Mouse (Mus musculus) intestine, postnatal 0 days (tissue): ENCODE data around the gene Odf3l1. TPM values are rescaled to one million over a fixed set of nuclear protein-coding genes. Genes with fewer than 3 reads are reported as not detected.

Experiments
- ATAC-seq: fragments of 200-750 bp; cut with Nextera tagmentation; 2 replicates; pipeline ENCODE4 v1.8.0; 2017; ENCODE audit warnings: mild to moderate bottlenecking, moderate TSS enrichment, moderate library complexity
- H3K27ac ChIP-seq: fragments of 300-500 bp; sonication (generic); 2 replicates; pipeline ENCODE4 v1.5.1; 2014; ENCODE audit warnings: mild to moderate bottlenecking, low read depth, low read length, moderate library complexity
- H3K27me3 ChIP-seq: fragments of 300-500 bp; sonication (generic); replicated peaks from 2 replicates; pipeline ENCODE4 v1.6.1; 2014; ENCODE audit warnings: low read length, mixed read lengths; ENCODE audit not compliant: control insufficient read depth, insufficient read depth
- H3K36me3 ChIP-seq: fragments of 300-500 bp; sonication (generic); 2 replicates; pipeline ENCODE4 v1.6.1; 2014; ENCODE audit warnings: mild to moderate bottlenecking, moderate library complexity; ENCODE audit not compliant: control insufficient read depth, insufficient read depth
- H3K4me1 ChIP-seq: fragments of 300-500 bp; sonication (generic); replicated peaks from 2 replicates; pipeline ENCODE4 v1.6.1; 2014; ENCODE audit warnings: antibody characterized with exemption, low read length, mixed read lengths; ENCODE audit not compliant: control insufficient read depth, insufficient read depth
- H3K4me2 ChIP-seq: fragments of 300-500 bp; sonication (generic); replicated peaks from 2 replicates; pipeline ENCODE4 v1.6.1; 2014; ENCODE audit warnings: low read depth, mild to moderate bottlenecking, moderate library complexity
- H3K4me3 ChIP-seq: fragments of 300-500 bp; sonication (generic); 2 replicates; pipeline ENCODE4 v1.5.1; 2014; ENCODE audit warnings: low read depth, low read length
- H3K9ac ChIP-seq: fragments of 300-500 bp; sonication (generic); 2 replicates; pipeline ENCODE4 v1.6.1; 2014; ENCODE audit warnings: mild to moderate bottlenecking, low read depth, low read length
- H3K9me3 ChIP-seq: fragments of 300-500 bp; sonication (generic); 2 replicates; pipeline ENCODE4 v1.6.1; 2016; ENCODE audit warnings: mixed run types; ENCODE audit not compliant: control insufficient read depth
- CTCF ChIP-seq: sonication (generic); IDR thresholded peaks from 2 replicates; pipeline ENCODE4 v1.5.1; 2016; ENCODE audit warnings: low read depth, mild to moderate bottlenecking, control low read depth, antibody characterized with exemption, moderate library complexity
- WGBS: fragments of 180-500 bp; shearing (Covaris S2); extraction: QIAGEN DNeasy Blood & Tissue Kit; methylation state at CpG from one replicate; pipeline ENCODE4 v1.1.7; 2014; 5-methylcytosine and 5-hydroxymethylcytosine counted together
- polyA plus RNA-seq: library from polyadenylated mRNA; unstranded; fragments of >200 nt; fragmentation: Nextera tagmentation; extraction: Ambion mirVana; gene quantifications from 2 replicates; pipeline ENCODE4 v1.2.1, GENCODE M21; 2015

Gene Odf3l1
- polyA plus RNA-seq, 1 experiment from 2014 or later, result 0.70 TPM

GRCm38 (mm10) chr9:56869552-56869951 is 5.1 kb upstream of the Odf3l1 start:
- Histone ChIP-seq H3K4me3 (no peak overlapping the region), H3K9ac (no peak overlapping the region), H3K9me3 (no peaks in the 10 kb centered on the region), H3K36me3 (no peaks in the 10 kb centered on the region), H3K27ac (no peak overlapping the region), H3K4me1 (0 out of 2 replicates have a peak, but pooled peaks cover 3% of the 10 kb centered on the region), H3K4me2 (no peak overlapping the region), H3K27me3 (no peaks in the 10 kb centered on the region; the same call in 1 of the 2 replicates)
- no peak for ATAC-seq
- no peak for TF ChIP-seq CTCF
- 75% methylated on average over 13 of the region's 13 CpGs for WGBS

GRCm38 (mm10) chr9:56868292-56868691 is 3.8 kb upstream of the Odf3l1 start:
- no peak overlapping the region; the same call in 1 of the 2 replicates for H3K27ac ChIP-seq
- no peaks in the 10 kb centered on the region for H3K36me3 ChIP-seq
- H3K27me3 ChIP-seq, result no peaks in the 10 kb centered on the region; the same call in 1 of the 2 replicates
- peak overlapping the region; percentile 40 for H3K4me2 ChIP-seq
- no peak for TF ChIP-seq CTCF
- ATAC-seq, result no peak
- H3K4me3 ChIP-seq, result 0 out of 2 replicates have a peak overlapping the region, but pooled peaks have one; percentile 2
- 48% methylated on average over 6 of the region's 6 CpGs for WGBS
- H3K9me3 ChIP-seq, result no peaks in the 10 kb centered on the region
- H3K4me1 ChIP-seq, result 0 out of 2 replicates have a peak, but pooled peaks cover 3% of the 10 kb centered on the region
- no peak overlapping the region for H3K9ac ChIP-seq

GRCm38 (mm10) chr9:56866430-56866829 is 2.0 kb upstream of the Odf3l1 start:
- H3K27ac ChIP-seq, result no peak overlapping the region
- no peak for TF ChIP-seq CTCF

GRCm38 (mm10) chr9:56865673-56866400 is 1.4 kb upstream of the Odf3l1 start:
- no peak for TF ChIP-seq CTCF
- no peaks in the 10 kb centered on the region for H3K27me3 ChIP-seq
- H3K4me3 ChIP-seq, result peak overlapping the region; percentile 46
- no peaks in the 10 kb centered on the region for H3K36me3 ChIP-seq
- peaks cover 5% of the 10 kb centered on the region; the same call in 1 of the 2 replicates for H3K4me1 ChIP-seq
- no peaks in the 10 kb centered on the region for H3K9me3 ChIP-seq
- no peak overlapping the region for H3K27ac ChIP-seq
- 39% methylated on average over 11 of the region's 11 CpGs for WGBS
- H3K9ac ChIP-seq, result peak overlapping the region; percentile 38; the same call in 1 of the 2 replicates
- no peak for ATAC-seq
- H3K4me2 ChIP-seq, result peak overlapping the region; percentile 60

More at GRCm38 (mm10) chr9:56866430-56866829, 2.0 kb upstream of the Odf3l1 start:
- no peaks in the 10 kb centered on the region for H3K27me3 ChIP-seq
- no peaks in the 10 kb centered on the region for H3K9me3 ChIP-seq
- no peak for ATAC-seq
- 0 out of 2 replicates have a peak, but pooled peaks cover 3% of the 10 kb centered on the region for H3K4me1 ChIP-seq
- 68% methylated on average over 5 of the region's 5 CpGs for WGBS
- H3K4me2 ChIP-seq, result peak overlapping the region; percentile 60
- no peak overlapping the region for H3K9ac ChIP-seq
- H3K4me3 ChIP-seq, result peak overlapping the region; percentile 46
- no peaks in the 10 kb centered on the region for H3K36me3 ChIP-seq

GRCm38 (mm10) chr9:56864832-56865231 is 353 bp upstream of the Odf3l1 start, which contains the start of gene Cspg4:
TSS of gene Cspg4 (plus strand) at chr9:56865033.
- peak; percentile 49; the same call in 1 of the 2 replicates for ATAC-seq
- Histone ChIP-seq H3K27me3 (no peaks in the 10 kb centered on the region), H3K36me3 (no peaks in the 10 kb centered on the region), H3K9ac (peak within 1 kb of the TSS; percentile 38), H3K4me3 (peak within 1 kb of the TSS; percentile 46), H3K9me3 (no peaks in the 10 kb centered on the region), H3K4me2 (peak within 1 kb of the TSS; percentile 60), H3K27ac (peak within 1 kb of the TSS; percentile 7; the same call in 1 of the 2 replicates), H3K4me1 (peaks cover 8% of the 10 kb centered on the region; the same call in 1 of the 2 replicates)
- TF ChIP-seq CTCF, result no peak
- WGBS, result 2% methylated on average over 24 of the region's 24 CpGs

GRCm38 (mm10) chr9:56862863-56863262 is 1.6 kb downstream of the Odf3l1 start:
- Histone ChIP-seq H3K4me1 (peaks cover 5% of the 10 kb centered on the region; the same call in 1 of the 2 replicates), H3K4me2 (no peak overlapping the region)
- 24% methylated on average over 2 of the region's 2 CpGs for WGBS

More at GRCm38 (mm10) chr9:56862863-56863262, 1.6 kb downstream of the Odf3l1 start:
- no peak overlapping the region for H3K27ac ChIP-seq
- H3K9me3 ChIP-seq, result no peaks in the 10 kb centered on the region
- ATAC-seq, result no peak
- no peak for TF ChIP-seq CTCF
- H3K27me3 ChIP-seq, result no peaks in the 10 kb centered on the region
- H3K36me3 ChIP-seq, result no peaks in the 10 kb centered on the region
- no peak overlapping the region for H3K4me3 ChIP-seq
- no peak overlapping the region for H3K9ac ChIP-seq
